Mouse (Mus musculus) olfactory bulb, adult 2 months (tissue): ENCODE results near the gene Herpud1. TPM values are rescaled to one million over a fixed set of nuclear protein-coding genes. Genes with fewer than 3 reads are reported as not detected.

Experiments
- H3K27ac ChIP-seq: fragments of 200-500 bp; 2 replicates; pipeline ENCODE4 v1.5.1; 2012; ENCODE audit warnings: low read depth, low read length; ENCODE audit not compliant: insufficient read depth
- H3K4me1 ChIP-seq: fragments of 200-500 bp; 2 replicates; pipeline ENCODE4 v1.6.1; 2012; ENCODE audit warnings: low read length; ENCODE audit not compliant: control insufficient read depth, insufficient read depth
- H3K4me3 ChIP-seq: fragments of 200-500 bp; 2 replicates; pipeline ENCODE4 v1.5.1; 2012; ENCODE audit warnings: mild to moderate bottlenecking, low read depth, low read length, moderate library complexity; ENCODE audit not compliant: insufficient read depth
- CTCF ChIP-seq: fragments of 200-500 bp; IDR thresholded peaks from 2 replicates; pipeline ENCODE4 v1.5.1; 2012; ENCODE audit warnings: low read depth, mild to moderate bottlenecking, low read length, moderate library complexity; ENCODE audit not compliant: insufficient read depth
- POLR2A ChIP-seq: fragments of 200-500 bp; IDR thresholded peaks from 2 replicates; pipeline ENCODE4 v1.6.1; 2012; ENCODE audit warnings: mild to moderate bottlenecking, low read depth, low read length, moderate library complexity; ENCODE audit not compliant: insufficient read depth
- WGBS: fragments of 180-500 bp; shearing (Covaris S2); methylation state at CpG from one replicate; pipeline ENCODE4 v1.1.7; 2018; 5-methylcytosine and 5-hydroxymethylcytosine counted together
- polyA plus RNA-seq: library from polyadenylated mRNA; stranded (reverse); fragments of >200 nt; gene quantifications from 2 replicates; pipeline ENCODE4 v1.2.4, GENCODE M21; 2012; ENCODE audit warnings: low replicate concordance; ENCODE audit not compliant: missing spikeins, insufficient read depth, insufficient read length

Herpud1 gene
- polyA plus RNA-seq, 1 experiment: not detected

- TF ChIP-seq POLR2A (no peak), CTCF (no peak)
- 93% methylated on average over 9 of the region's 9 CpGs for WGBS
- Histone ChIP-seq H3K4me3 (no peak overlapping the region), H3K27ac (no peak overlapping the region), H3K4me1 (no peaks in the 10 kb centered on the region; the same call in none of the 2 replicates)
Observed at GRCm38 (mm10) chr8:94379686-94380085, 6.6 kb upstream of the Herpud1 start.

GRCm38 (mm10) chr8:94384166-94384565 lies 2.1 kb upstream of the Herpud1 start:
- Histone ChIP-seq H3K27ac (no peak overlapping the region), H3K4me3 (no peak overlapping the region), H3K4me1 (0 out of 2 replicates have a peak, but pooled peaks cover 5% of the 10 kb centered on the region)
- TF ChIP-seq POLR2A: no peak
- TF ChIP-seq CTCF: no peak
- WGBS: 93% methylated on average over 7 of the region's 7 CpGs

- TF ChIP-seq POLR2A: no peak
- TF ChIP-seq CTCF: no peak
- peak overlapping the region; percentile 96 for H3K27ac ChIP-seq
- 22% methylated on average over 20 of the region's 20 CpGs for WGBS
Observed at GRCm38 (mm10) chr8:94385506-94386213, 578 bp upstream of the Herpud1 start.

GRCm38 (mm10) chr8:94387027-94387684 lies 918 bp downstream of the Herpud1 start:
- under 1% methylated on average over 25 of the region's 25 CpGs for WGBS
- 0 out of 2 replicates have a peak, but pooled peaks cover 5% of the 10 kb centered on the region for H3K4me1 ChIP-seq
- no peak for TF ChIP-seq POLR2A
- TF ChIP-seq CTCF: no peak
- peak overlapping the region; percentile 90 for H3K4me3 ChIP-seq
- H3K27ac ChIP-seq: peak overlapping the region; percentile 94

More at GRCm38 (mm10) chr8:94385506-94386213, 578 bp upstream of the Herpud1 start:
- Histone ChIP-seq H3K4me1 (0 out of 2 replicates have a peak, but pooled peaks cover 5% of the 10 kb centered on the region), H3K4me3 (peak overlapping the region; percentile 62)

- TF ChIP-seq POLR2A (no peak), CTCF (no peak)
- H3K4me3 ChIP-seq: peak overlapping the region; percentile 90
- 13% methylated on average over 6 of the region's 6 CpGs for WGBS
- 0 out of 2 replicates have a peak, but pooled peaks cover 5% of the 10 kb centered on the region for H3K4me1 ChIP-seq
- peak overlapping the region; percentile 52 for H3K27ac ChIP-seq
Observed at GRCm38 (mm10) chr8:94387785-94388184, 1.5 kb downstream of the Herpud1 start.

- Histone ChIP-seq H3K4me1 (0 out of 2 replicates have a peak, but pooled peaks cover 5% of the 10 kb centered on the region), H3K27ac (no peak overlapping the region), H3K4me3 (no peak overlapping the region)
- TF ChIP-seq CTCF (no peak), POLR2A (no peak)
- WGBS: 82% methylated on average over 6 of the region's 6 CpGs
Observed at GRCm38 (mm10) chr8:94389531-94389930, 3.3 kb downstream of the Herpud1 start.

- H3K4me3 ChIP-seq: no peak overlapping the region
- 88% methylated on average over 6 of the region's 6 CpGs for whole genome bisulfite sequencing
- H3K27ac ChIP-seq: no peak overlapping the region
Observed at GRCm38 (mm10) chr8:94390429-94390828, 4.2 kb downstream of the Herpud1 start.

GRCm38 (mm10) chr8:94390910-94391309 lies 4.7 kb downstream of the Herpud1 start:
- WGBS: 94% methylated on average over 8 of the region's 8 CpGs

More at GRCm38 (mm10) chr8:94390429-94390828, 4.2 kb downstream of the Herpud1 start:
- TF ChIP-seq CTCF (no peak), POLR2A (no peak)
- 0 out of 2 replicates have a peak, but pooled peaks cover 5% of the 10 kb centered on the region for H3K4me1 ChIP-seq

GRCm38 (mm10) chr8:94392147-94392546 lies 5.9 kb downstream of the Herpud1 start:
- no peak for TF ChIP-seq POLR2A
- TF ChIP-seq CTCF: 0 out of 2 replicates have a peak, but pooled peaks have one; percentile 20
- 84% methylated on average over 12 of the region's 12 CpGs for WGBS
- Histone ChIP-seq H3K4me3 (no peak overlapping the region), H3K27ac (no peak overlapping the region), H3K4me1 (0 out of 2 replicates have a peak, but pooled peaks cover 3% of the 10 kb centered on the region)

More at GRCm38 (mm10) chr8:94390910-94391309, 4.7 kb downstream of the Herpud1 start:
- no peak for TF ChIP-seq POLR2A
- TF ChIP-seq CTCF: no peak
- Histone ChIP-seq H3K4me1 (0 out of 2 replicates have a peak, but pooled peaks cover 3% of the 10 kb centered on the region), H3K4me3 (no peak overlapping the region), H3K27ac (no peak overlapping the region)

- H3K4me1 ChIP-seq: 0 out of 2 replicates have a peak, but pooled peaks cover under 1% of the 10 kb centered on the region
- no peak overlapping the region for H3K27ac ChIP-seq
- TF ChIP-seq POLR2A (no peak), CTCF (no peak)
- H3K4me3 ChIP-seq: no peak overlapping the region
- WGBS: 80% methylated on average over 6 of the region's 6 CpGs
Observed at GRCm38 (mm10) chr8:94392648-94393047, 6.4 kb downstream of the Herpud1 start.
